Mouse (Mus musculus) c-Kit-positive CD71-negative TER-119-negative erythroid progenitor cells, embryonic 14.5 days (primary cell): ENCODE measurements around the gene H2-Ab1.
"Not testable (repeated sequence)": the region's sequence is repeated elsewhere in the genome, so short reads cannot be mapped to it uniquely, and the experiment has no call there.

ENCODE experiments used
- DNase-seq: peaks from one replicate; pipeline ENCODE4 v3.0.0-alpha.2; 2013; ENCODE audit warnings: low read depth

H2-Ab1 gene

DNA sequence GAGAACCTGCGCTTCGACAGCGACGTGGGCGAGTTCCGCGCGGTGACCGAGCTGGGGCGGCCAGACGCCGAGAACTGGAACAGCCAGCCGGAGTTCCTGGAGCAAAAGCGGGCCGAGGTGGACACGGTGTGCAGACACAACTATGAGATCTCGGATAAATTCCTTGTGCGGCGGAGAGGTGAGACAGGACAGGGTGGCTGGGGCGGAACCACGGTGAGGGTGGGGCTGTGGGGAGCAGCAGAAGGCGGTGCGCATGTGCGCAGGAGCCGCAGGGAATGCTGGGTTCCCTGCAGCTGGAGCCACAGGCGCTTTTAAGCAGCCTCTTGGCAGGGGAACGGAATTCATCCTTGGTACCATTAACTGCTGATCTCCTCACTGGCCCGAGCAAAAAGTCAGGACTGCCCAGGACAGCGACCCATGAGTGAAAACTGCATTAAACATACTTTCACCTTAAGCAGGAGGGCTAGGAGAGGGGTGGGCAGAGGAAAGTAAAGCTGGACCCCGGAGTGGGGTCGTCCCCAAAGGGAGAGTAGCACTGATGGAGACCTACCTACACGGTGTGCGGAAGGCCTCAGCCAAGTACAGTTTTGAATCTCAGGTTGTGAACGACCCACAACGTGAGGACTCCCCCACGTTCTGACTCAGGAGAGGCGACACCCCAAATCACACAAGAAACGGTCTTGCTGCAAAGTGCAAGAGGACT, 52.3 kb downstream of the H2-Ab1 start:
- DNase-seq = no peak

DNA sequence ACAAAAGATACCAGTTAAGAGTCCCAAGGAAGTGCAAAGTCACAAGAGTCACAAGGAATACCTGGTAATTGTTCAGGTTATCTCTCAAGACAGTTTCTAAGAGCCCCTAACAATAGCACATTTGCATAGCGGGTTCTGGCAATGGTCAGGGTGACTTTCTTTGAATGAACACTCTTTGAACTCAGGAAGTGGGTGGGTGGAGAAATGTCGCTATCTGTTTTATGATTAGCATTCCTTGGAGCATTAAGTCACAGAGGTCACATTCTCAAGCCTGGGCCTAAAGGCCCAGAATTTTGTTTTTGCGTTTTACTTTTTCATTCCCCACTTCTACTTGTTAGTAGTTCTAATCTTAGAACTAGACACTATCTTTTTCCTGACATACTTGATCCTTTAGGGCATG, 53.0 kb downstream of the H2-Ab1 start:
- not testable (repeated sequence) for DNase-seq

DNA sequence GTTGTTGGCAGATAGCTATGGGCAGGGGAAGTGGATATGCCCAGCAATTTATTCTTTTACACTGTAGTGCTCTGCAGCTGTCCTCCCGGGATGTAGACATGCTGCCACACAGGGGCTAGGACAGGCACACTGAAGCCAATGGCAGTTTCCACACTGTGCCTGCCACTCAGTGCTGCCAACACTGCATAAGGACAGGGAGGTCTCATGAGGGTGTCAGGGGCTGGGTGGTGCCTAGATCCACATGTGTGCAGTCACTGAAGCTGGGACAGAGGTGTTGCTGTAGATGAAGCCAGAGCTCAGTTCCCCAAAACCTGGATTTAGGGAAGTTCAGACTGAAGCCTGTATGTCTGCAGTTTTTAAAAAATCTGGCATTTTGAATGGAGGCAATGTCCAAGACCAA, 54.7 kb downstream of the H2-Ab1 start:
- DNase-seq = no peak

DNA sequence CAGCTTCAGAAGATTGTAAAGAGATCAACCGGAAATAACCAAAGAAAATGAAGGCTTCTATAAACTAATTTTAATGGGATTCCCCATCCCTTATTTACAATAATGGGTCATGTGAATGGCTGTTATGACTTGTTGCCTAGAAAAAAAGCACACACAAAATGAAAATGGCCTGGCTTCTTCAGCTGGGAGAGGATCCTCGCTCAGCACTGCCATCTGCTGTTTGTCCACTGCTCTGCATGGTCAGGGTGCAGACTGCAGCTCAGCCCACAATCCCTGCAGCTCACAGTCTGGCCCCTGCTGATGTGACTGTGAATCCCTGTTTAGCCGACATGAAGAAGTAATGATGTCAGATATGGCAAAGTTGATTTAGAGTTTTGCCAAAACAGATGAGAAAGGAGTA, 55.9 kb downstream of the H2-Ab1 start:
- DNase-seq = peak; percentile 58

DNA sequence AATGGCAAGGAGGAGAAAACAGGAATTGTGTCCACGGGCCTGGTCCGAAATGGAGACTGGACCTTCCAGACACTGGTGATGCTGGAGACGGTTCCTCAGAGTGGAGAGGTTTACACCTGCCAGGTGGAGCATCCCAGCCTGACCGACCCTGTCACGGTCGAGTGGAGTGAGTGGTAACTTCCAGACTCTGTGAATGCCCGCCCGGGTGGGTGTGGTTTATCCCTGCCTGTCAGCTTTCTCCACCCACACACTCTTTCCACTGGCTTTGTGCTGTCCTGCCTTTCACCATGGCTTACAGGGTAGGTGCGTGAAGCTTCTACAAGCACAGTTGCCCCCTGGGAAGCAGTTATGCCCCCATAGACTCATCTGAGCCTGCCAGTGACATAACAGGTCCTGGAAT, 56.8 kb downstream of the H2-Ab1 start:
- DNase-seq = no peak

DNA sequence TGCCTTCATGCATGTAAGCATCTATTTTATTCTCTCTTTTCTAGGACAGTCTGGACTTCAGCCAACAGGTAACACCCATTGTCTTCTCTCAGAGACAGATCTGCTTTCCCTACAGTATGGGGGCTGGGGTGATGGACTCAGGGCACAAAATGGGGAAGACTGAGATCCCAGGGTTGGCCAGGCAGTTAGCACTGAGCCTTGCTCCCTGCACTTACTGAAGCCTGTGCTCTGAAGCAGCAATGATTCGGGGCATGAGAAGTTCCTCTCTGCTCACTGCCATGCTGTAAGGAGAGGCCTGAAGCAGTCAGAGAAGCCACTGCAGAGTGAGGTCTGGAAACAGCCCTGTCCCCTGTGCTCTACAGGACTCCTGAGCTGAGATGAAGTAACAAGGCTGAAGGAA, 58.0 kb downstream of the H2-Ab1 start:
- no peak for DNase-seq

DNA sequence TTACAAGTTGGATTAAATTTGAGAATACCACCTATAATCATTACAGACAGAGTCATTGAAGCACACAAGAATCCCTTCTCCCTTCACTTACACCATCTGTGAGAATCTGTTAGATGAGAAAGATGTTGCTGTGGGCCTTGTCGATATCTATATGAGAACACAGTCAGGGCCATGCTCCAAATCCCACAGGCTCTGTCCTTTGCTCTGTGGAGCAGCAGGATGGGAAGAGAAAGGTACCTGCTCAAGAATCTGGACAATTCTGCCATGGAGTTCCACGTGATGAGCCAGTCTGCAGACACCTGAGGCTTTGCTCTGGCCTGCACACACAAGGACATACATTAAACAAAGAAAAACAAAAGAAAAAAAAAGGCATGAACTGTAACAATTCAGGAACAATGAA, 59.2 kb downstream of the H2-Ab1 start:
- DNase-seq = no peak

DNA sequence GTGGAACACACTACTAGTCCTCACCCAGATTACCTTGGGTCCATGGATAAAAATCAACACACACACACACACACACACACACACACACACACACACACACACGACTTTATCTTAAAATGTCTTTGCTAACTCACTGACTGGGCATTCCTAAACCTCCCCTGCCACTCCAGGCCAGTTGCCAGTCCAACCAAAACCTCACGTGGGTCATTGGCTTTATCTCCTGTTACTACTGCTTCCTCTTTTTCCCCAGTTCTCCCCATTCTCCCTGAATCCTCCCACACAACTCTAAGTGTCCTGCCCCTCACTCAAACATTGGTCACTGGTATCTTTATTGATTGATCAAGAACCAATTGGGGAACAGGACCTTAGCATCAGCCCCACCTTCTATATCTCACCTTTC, 59.8 kb downstream of the H2-Ab1 start:
- DNase-seq = no peak
